Mouse (Mus musculus) embryo, embryonic 10 days (tissue): ENCODE data around the gene Serinc2.

Experiments used
- DNase-seq: peaks from one replicate; pipeline ENCODE4 v3.0.0-alpha.2; 2015; ENCODE audit warnings: low spot score

The Serinc2 gene

DNA sequence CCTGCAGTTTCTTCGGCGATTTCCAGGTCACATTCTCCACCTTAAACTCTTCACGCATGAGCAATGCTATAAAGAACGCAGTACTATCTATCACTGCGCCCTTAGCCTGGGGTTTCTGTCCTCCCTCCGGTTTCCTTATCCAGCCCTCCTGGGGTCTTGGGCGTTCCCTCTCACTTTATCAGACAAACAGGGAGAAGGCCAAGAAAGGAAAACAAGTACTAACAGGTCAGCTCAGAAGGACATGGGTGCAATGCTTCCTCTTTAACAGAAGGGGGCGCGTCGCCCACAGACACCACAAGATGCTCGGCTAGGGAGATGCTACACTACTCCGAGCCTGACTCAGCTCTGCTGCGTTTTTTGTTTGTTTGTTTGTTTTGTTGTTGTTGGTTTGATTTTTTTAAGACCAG lies 18.1 kb upstream of the Serinc2 start:
- peak; percentile 83 for DNase-seq

DNA sequence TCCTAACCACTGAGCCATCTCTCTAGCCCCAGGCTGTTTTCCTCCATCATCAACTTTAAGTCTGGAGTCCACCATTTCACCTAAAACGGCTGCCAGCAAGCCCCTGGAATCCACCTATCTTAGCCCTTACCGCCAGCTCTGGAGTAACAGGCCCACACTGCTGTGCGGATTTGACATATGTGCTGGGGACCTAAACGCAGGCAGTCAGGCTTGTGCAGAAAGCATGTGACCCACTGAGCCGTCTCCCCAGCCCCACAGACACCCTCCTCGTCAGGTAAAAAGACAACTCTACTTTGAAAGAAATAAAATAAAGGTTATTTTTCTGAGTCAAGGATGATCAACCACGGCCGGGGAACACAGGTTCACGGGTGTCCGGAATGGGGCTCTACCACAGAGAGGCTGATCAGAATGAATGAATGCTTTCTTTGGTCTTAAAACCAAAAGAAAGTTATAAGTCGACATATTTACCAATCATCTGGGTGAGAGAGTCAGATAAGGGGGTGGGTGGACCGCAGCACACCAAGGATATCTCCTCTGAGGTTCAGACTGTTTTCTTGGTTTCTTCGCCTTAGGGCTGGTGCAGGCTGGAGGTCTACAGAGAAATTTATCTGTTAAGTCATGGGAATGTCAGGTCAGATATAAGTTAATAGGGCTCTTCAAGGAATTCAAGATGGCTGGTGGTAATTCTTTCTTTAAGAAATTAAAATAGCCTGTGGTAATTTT lies 17.4 kb upstream of the Serinc2 start:
- DNase-seq, result no peak

DNA sequence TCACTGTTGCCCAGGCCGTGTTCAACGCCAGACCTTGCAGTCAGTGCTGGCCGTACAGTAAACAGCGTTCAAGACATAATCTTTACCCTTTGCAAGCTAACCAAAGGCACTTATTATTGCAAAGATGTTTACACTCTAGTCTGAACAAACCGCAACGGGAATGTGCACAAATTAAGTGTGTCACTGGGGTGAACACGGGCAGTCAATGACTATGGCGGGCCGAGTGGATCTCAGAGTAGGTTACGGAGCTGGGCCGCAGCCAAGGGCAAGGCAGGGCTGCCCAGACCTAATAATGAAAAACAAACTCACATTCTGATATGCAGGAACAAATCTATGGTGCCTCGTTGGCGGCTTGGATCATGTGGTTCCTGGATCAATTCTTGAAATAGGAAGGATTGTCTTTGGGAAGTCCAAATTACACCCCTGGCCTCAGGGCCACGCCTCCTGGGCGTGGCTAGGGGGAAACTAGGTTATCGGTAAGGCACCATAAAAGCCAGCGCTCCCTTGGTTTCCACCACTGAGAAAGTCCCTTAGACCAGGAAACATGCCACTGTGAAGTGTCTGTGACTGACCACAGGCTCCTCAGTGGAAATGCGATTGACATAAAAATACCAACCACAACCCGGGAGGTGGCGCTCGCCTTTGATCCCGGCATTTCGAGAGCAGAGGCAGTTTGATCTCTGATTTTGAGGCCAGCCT lies 16.2 kb upstream of the Serinc2 start:
- no peak for DNase-seq

DNA sequence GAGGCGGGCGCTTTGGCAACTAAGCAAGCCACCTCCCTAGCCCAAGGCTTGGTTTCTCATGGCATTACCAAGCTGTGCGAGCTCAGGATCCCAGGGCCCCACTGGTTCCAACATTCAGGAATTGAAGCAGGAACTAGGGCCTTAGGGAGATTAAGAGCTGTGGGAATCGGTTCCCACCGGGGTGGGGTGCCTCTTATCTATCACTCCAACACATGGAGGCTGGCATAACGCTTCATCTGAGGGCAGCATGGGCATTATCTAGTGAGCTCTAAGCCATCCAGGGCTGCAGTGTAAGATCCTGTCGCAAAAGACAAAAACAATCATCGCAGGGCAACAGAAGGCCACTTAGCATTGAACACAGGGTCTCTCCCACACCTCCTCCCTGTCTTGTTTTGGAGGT lies 15.5 kb upstream of the Serinc2 start:
- DNase-seq, result no peak

DNA sequence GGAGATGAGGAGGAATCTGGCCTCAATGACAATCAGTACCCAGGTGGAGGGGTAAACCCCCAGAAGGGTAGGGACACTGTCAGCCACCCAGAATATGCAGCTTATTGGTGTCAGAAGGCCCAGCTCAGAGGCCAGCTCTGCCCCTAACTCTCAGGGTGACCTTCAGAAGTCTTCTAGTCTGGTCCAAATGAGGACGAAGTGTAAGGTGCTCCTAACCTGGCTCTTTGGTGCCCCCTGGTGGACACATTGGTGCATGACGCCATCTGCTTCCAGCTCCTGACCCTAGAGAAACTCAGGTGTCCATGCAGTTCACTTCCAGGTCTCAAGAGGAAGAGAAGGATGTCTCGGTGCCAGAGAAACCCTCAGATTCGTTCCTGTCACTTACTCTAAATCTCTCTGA lies 13.3 kb upstream of the Serinc2 start:
- peak; percentile 92 for DNase-seq

DNA sequence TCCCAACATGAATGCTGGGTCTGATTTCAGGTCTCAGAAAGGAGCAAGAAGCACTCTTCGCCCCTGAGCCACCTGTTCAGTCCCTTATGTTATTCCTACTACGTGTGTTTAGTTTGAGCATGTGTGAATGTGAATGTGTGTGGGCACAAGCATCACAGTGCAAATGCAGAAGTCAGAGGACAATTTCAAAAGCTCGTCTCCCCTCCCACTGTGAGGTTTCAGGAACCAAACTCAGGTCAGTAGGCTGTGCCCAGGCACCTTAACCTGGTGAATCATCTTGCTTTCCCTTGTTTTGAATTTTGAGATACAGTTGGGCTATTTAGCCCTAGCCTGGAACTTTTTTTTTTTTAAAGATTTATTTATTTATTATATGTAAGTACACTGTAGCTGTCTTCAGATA lies 10.8 kb upstream of the Serinc2 start:
- no peak for DNase-seq

DNA sequence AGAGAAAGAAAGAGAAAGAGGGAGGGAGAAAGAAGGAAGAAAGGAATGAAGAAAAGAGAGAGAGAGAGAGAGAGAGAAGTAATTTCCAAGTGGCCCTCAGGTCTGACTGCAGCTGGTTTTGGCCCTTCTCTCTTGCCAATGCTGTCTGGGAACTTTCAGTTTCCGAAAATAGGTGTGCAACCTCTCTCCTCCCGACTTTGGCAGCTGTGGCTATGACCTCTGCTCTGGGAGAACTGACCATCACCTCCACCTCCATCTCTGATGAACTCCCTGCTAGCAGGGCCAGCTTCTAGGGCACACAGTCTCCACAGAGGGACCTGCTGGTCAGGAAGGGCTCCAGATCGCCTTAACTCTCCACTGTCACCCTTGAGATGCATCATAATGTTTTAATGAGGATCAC lies 7.5 kb upstream of the Serinc2 start:
- DNase-seq, result no peak

DNA sequence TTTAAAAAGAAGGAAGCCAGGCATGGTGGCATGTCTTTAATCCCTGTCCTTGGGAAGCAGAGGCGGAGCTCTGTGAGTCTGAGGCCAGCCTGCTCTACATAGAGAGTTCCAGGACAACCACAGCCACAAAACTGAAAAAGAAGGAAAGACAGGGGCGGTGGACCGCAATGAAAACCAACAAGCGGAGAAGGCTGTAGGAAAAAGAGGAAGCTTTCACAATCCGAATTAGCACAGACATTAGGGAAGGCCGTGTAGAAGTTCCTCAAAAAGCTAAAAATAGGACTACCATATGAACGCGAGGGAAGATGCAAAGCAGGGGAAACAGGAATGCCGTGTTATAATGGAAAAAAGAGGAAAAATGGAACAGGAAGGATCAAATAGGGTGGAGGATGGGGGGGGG lies 4.8 kb upstream of the Serinc2 start:
- DNase-seq, result no peak

DNA sequence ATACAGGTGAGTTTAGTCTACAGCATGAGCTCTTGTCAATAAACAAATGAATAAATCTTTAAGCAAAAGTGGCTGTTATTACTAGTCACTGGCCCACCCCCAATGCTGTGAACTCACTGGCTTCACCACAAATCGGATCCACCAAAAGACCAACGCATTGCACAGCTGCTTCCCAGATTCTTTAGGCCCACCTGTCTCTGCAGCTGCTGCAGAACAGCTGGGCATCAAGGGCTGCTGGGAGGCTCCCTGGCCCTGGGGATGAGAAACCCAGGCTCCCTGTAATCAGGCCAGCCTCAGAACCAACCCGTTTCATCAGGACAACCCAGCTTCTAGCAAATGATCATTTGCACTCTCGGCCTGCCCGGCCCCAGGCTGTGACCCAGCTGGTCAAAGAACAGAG lies 3.9 kb upstream of the Serinc2 start:
- no peak for DNase-seq

DNA sequence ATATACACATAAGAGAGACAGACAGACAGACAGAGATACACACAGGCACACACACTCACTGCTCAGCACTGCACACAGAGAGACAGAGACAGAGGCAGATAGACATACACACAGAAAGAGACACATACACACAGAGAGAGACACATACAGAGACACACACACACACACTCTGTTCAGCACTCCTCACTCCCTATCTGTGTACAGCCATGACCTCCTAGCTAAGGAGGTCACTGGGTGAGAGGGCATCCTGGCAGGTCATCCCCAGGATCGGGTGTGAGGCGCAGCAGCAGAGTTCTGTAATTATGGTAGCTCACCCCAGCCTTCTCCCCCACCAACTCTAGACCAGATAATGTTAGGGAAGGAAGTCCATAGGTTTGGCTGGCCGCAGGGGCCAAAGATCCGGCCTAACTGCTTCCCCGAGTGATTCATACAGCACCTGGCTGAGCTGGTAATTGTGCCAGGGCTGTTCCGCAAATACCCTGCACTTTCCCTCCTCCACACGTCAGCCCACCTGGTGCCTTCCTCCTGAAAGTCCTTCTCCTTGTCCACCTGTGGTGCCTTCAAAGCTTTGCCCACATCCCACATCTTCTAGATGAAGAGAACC lies 2.3 kb downstream of the Serinc2 start:
- no peak for DNase-seq

DNA sequence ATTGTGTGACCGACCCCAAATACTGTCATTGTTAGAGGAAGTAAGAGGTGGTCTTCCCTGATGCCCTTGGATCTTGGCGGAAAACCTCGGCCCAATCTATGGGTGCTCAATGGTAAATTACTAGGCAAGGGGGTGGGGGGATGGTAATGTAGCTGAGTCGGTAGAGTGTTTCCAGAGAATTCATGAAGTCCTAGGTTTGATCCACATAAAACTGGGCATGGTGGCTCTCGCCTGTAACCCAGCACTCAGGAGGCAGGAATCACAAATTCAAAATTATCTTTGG lies 3.2 kb downstream of the Serinc2 start:
- DNase-seq, result no peak

DNA sequence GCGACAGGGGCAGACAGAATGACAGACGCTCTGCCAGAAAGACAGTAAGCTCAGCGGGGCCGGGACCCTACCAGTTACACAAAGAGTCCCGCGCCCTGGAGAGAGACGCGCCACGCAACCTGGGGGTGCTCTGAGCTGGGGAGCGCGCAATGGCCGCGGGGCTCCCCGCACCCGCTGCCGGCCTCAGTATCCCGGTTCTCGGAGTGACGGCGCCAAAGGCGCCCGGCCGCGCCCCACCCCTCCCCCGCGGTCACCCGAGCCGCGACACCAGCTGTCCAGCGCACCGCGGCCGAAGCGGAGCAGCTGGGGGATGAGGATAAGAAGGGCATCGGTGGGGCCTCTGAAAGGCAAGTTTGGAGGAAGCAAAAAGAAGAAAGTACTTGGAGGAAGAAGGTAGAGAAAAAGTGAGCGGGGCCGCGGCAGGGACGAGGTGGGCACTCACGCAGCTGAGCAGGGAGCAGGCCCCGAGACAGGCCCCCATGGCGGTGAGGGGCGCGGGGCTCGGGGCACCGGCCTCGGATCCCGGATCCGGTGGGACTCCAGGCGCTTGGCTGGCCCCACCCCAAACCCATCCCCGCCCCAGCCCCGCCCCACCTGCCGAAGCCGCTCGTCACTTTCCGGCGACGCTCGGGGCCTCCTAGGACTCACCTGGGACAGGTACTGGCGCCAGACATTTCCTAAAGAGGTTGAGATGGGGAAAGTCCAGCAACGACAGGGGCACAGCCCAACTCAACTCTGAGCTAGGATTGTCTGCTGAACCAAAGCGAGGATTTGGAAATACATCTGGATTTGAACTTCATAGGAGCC lies 3.8 kb downstream of the Serinc2 start:
- DNase-seq, result peak; percentile 49

DNA sequence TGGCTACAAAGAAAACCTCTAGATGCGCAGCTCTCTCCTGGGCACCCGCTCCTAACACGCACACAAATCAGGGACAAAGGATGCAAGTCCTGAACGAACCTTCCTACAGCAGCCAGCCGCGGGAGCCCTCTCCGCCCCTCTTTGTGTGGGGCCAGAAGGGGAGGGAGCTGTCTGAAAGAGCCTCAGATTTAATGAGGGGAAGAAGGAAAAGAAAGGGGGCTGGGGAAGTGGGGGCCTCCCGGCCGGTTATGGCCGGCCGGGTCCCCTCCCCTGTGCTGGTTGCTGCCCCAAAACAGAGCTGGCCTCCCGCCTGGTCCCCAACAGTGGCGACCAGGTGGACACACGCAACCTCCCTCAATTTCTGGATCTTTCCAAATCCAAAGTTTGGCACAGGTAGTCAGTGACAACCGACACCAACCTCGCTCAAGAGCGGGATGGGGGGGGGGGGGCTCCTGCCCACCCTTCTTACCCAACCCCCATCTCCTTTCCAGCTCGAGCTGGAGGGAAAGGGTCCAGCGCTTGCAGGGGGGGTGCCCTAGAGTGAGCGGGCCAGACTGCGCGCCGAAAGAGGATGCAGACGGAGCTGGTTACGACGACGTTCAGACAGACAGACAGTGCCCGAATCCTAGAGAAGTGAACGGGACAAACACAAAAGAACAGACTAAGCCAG lies 4.5 kb downstream of the Serinc2 start:
- DNase-seq, result peak; percentile 75

DNA sequence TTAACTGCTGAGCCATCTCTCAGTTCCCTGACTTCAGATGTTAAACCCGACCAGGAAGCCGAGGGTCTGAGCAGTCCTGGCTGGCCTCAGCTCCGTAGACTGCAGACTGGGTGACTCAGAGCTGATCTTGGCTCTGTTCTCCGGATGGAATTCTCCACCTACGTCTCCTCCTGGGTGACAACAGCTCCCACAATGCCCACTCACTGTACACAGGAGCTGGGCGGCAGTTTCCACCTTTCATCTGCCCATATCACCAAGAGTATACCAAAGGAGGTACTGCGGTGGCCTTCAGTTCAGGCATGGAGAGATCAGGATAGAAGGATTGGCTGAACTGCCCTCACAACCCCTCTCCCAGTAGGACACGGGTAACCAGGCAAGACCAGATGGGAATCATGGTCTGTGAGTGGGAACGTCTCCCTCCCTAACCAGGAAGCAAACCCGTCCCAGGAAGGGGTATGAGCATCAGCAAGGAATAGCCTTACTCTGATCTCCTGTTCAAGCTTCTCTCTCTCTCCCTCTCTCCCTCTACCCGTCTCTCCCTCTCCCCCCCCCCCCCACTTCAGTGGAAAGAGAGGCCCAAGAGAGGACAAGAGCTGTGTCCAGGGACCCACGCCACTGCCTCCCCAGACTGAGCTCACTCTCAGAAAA lies 5.2 kb downstream of the Serinc2 start:
- no peak for DNase-seq

DNA sequence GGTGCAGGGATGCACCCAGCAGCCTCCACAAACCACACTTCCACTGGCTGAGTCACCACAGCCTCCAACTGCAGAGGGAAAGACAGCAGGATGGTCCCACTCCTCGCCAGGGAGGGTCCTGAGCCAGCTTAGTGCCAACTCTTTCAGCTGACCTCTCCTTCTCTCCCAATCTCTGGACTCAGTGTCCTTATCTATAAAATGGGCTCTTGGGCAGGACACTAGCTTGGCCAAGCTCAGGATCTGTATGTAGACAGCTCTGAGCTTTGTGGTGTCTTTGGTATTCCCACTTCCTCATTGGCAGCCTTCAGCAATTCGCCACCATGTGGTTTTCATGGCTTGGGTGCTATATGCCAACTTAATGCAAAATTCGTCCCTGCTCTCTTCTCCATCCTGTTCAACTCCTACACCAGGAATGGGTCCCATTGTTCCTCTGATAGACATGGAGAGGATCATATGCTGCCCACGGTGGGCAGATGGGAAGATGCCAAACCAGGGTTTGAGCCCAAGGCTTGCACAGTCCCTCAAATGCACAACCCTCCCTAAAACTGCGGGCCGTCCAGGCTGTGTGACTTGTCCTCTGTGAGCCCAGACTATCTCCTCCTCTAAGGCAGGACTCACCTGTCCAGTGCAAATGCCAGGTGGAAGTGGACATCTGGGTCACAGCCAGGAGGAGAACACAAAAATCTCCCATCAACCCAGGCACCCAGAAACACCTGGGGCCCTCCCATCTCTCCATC lies 8.2 kb downstream of the Serinc2 start:
- DNase-seq, result no peak

DNA sequence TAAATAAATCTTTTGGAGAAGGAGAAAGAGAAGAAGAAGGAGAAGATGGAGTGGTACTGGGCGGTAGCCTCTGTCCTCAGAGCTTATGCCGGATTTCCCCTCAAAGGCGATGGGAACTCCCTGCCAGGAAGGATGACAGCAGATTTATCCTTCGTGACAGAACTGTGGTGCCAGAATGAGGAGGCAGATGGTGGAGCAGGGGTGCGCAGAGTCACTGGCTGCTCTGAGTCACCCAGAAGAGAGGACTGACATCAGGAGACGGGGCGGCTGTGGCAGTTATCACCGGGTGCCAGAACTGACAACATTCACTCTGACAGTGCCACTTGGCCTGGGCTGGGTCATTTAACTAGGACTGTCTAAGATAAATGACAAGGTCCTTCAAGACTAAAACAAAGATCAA lies 8.9 kb downstream of the Serinc2 start:
- no peak for DNase-seq

DNA sequence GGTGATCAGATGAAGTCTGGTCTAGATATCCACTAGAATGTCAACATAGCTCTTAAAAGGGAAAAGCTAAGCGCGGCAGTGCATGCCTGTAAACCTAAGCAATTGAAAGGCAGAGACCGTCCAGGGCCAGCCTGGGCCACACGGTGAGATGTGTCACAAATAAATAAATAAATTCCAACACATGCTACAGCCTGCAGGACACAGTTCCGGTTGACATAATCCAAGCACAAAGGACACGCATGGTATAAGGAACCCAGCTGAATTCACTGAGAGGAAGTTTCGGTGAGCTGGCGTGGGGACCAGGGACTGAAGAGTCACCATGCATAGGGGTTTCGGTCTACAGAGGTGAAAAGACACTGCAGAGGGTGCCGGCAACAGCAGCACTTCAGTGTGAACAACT lies 10.3 kb downstream of the Serinc2 start:
- DNase-seq, result no peak

DNA sequence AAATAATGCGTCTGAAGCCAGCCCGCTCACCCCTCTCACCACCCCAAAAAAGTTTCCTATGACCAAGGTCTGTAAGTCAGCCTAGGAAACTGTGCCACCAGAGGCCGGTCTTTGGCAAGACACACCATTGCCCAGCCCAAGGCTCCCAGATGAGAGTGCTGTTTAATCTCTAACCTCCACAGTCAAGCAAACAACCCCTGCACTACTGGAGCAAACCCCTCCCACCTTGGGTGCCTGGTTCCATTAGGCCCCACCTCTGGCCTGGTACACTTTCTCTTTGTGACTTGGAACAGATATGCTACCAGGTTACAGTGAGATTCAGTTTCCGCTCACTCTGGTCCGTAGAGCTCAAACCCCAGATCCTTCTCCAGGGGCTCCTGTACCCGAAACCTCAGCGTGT lies 11.9 kb downstream of the Serinc2 start:
- no peak for DNase-seq

DNA sequence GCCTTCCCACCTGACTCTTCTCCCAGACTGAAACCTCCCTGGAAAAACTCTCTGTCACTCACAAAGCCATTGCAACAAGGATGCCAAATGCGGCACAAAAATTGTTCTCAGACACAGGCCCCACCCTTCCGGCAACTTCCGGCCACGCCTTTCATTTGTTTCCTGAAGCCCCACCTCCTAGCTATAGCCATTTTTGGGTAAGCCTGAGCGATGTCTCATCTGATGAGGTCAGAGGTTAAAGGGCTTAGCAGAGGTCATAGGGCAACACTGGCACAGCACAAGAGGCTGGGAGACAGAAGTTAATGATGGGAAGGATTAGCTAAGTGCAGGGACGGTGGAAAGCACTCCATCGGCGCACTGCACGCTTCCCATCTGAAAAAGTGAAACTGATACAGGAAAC lies 12.4 kb downstream of the Serinc2 start:
- peak; percentile 56 for DNase-seq

DNA sequence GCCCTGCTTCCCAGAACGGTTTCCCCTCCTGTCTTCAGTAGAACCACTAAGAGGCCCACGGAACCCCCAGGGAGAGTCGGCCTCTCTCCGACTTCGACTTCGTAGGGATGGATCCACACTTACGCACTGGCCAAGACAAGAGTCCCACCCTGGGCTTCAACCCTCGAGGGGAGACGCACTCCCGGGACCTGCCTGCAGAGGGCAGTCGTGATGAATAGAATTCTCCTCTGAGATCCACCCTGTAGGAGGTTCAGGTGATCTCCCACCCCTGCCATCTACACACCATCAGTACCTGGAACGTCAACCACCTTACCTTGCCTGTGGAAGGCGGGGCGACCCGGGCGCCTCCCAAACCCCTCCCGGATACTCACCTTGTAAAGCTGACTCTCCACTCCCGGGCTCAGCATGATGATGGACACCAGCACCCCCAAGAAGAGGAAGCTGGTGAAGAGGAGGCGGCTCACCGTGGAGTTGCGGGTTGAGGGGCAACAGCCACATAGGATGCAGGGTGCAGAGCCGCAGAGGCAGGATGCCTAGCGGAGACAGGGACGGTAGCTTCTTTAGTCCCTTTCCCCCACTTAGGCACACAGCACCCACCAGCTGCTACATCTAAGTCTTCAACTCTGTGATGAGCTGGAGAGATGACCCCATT lies 14.2 kb downstream of the Serinc2 start:
- peak; percentile 82 for DNase-seq

DNA sequence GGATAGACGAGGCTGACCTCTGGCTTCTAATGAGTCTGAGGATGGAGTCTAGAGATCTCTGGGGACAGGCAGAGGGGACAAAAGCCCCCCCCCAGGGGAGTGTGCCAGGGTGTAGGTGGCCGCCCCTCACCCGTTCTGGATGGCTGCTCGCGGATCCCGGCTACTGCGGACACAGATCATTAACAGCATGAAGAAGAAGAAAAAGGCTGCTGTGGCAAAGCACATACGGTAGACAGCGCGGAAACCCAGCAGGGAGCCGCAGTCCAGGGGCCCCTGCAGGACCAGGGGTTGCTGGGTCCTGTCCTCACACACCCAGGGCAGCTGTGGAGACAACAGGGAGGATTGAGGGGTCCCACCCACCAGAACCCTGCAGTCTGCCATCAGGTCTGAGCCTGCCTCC lies 14.9 kb downstream of the Serinc2 start:
- no peak for DNase-seq
